Mouse (Mus musculus) forebrain, embryonic 14.5 days (tissue): ENCODE data around the gene Ralgapa2. TPM values are rescaled to one million over a fixed set of nuclear protein-coding genes. Genes with fewer than 3 reads are reported as not detected.
A peak's percentile ranks its signal among the peaks of the same experiment; 100 is the strongest.

Experiments
- ATAC-seq: fragments of 200-750 bp; cut with Nextera tagmentation; 2 replicates; pipeline ENCODE4 v1.8.0; 2017; ENCODE audit warnings: mild to moderate bottlenecking, moderate library complexity
- DNase-seq: peaks from one replicate; pipeline ENCODE4 v3.0.0-alpha.2; 2015; ENCODE audit warnings: low spot score
- H3K27ac ChIP-seq: fragments of 300-500 bp; sonication (generic); 2 replicates; pipeline ENCODE4 v1.5.1; 2014; ENCODE audit warnings: low read depth, mild to moderate bottlenecking, control low read depth, low read length, moderate library complexity
- H3K27me3 ChIP-seq: fragments of 300-500 bp; sonication (generic); replicated peaks from 2 replicates; pipeline ENCODE4 v1.6.1; 2014; ENCODE audit warnings: low read length, control low read depth, mixed read lengths; ENCODE audit not compliant: control insufficient read depth, insufficient read depth
- H3K36me3 ChIP-seq: fragments of 300-500 bp; sonication (generic); 2 replicates; pipeline ENCODE4 v1.6.1; 2014; ENCODE audit warnings: low read length, control low read depth; ENCODE audit not compliant: control insufficient read depth, insufficient read depth
- H3K4me1 ChIP-seq: fragments of 300-500 bp; sonication (generic); 2 replicates; pipeline ENCODE4 v1.6.1; 2014; ENCODE audit warnings: antibody characterized with exemption, low read length, control low read depth; ENCODE audit not compliant: control insufficient read depth, insufficient read depth
- H3K4me2 ChIP-seq: fragments of 300-500 bp; sonication (generic); 2 replicates; pipeline ENCODE4 v1.6.1; 2014; ENCODE audit warnings: mild to moderate bottlenecking, control low read depth, low read length
- H3K4me3 ChIP-seq: fragments of 300-500 bp; sonication (generic); 2 replicates; pipeline ENCODE4 v1.5.1; 2014; ENCODE audit warnings: low read depth, low read length, control low read depth
- H3K9ac ChIP-seq: fragments of 300-500 bp; sonication (generic); 2 replicates; pipeline ENCODE4 v1.6.1; 2014; ENCODE audit warnings: mild to moderate bottlenecking, low read length, control low read depth, moderate library complexity
- H3K9me3 ChIP-seq: fragments of 300-500 bp; sonication (generic); replicated peaks from 2 replicates; pipeline ENCODE4 v1.6.1; 2016; ENCODE audit warnings: low read length, control low read depth, mixed read lengths; ENCODE audit not compliant: control insufficient read depth
- WGBS: fragments of 180-500 bp; shearing (Covaris S2); extraction: QIAGEN DNeasy Blood & Tissue Kit; methylation state at CpG from one replicate; pipeline ENCODE4 v1.1.7; 2014; 5-methylcytosine and 5-hydroxymethylcytosine counted together
- polyA plus RNA-seq: library from polyadenylated mRNA; unstranded; fragments of >200 nt; fragmentation: Nextera tagmentation; extraction: Ambion mirVana; gene quantifications from 2 replicates; pipeline ENCODE4 v1.2.1, GENCODE M21; 2014

The Ralgapa2 gene
- polyA plus RNA-seq, 1 experiment from 2014 or later: 6.3 TPM

DNA sequence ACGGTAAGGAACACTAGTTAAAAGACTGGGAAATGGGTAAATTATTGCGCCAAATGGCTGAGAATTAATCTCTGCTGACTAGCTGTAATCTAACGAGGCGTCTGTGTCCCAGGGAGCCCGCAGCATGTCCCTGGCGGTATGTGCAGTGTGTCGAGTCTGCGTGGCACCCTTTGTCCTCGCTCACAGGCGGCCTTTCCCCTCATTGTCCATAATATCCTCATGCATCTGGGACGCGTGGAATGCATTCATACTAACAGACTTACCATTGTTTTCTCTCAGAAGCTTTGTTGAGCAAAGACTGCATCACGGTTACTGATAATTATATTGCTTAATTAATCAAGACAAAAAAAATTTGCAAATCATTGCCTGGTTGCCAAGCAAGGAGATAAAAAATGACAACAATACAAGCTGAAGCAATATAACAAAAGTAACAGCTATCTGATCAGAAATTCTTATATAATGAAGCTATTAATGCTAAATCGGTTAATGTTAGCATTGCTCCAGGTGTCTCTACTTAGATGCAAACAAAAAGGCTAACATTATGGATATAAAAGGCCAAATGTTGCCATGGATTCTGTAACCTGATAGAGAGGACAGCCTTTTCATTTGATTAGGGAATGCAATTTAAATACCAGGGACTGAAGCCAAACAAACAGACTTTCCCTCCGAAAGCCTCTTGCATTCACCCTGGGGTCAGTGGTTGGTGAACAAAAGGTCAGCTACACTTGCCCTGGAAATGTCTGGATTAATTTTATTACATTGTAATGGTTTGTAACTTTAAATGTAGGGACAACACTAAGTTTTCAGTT lies 187.0 kb downstream of the Ralgapa2 start:
- no peaks in the 10 kb centered on the region for H3K9me3 ChIP-seq
- H3K27me3 ChIP-seq: no peaks in the 10 kb centered on the region
- DNase-seq: peak; percentile 86
- H3K9ac ChIP-seq: peak overlapping the region; percentile 9; the same call in 1 of the 2 replicates
- peak overlapping the region; percentile 35; the same call in 1 of the 2 replicates for H3K4me2 ChIP-seq
- no peaks in the 10 kb centered on the region for H3K36me3 ChIP-seq
- H3K4me3 ChIP-seq: no peak overlapping the region
- peak; percentile 93 for ATAC-seq
- H3K4me1 ChIP-seq: peaks cover 41% of the 10 kb centered on the region
- peak overlapping the region; percentile 83 for H3K27ac ChIP-seq
- WGBS: 2% methylated on average over 15 of the region's 15 CpGs

DNA sequence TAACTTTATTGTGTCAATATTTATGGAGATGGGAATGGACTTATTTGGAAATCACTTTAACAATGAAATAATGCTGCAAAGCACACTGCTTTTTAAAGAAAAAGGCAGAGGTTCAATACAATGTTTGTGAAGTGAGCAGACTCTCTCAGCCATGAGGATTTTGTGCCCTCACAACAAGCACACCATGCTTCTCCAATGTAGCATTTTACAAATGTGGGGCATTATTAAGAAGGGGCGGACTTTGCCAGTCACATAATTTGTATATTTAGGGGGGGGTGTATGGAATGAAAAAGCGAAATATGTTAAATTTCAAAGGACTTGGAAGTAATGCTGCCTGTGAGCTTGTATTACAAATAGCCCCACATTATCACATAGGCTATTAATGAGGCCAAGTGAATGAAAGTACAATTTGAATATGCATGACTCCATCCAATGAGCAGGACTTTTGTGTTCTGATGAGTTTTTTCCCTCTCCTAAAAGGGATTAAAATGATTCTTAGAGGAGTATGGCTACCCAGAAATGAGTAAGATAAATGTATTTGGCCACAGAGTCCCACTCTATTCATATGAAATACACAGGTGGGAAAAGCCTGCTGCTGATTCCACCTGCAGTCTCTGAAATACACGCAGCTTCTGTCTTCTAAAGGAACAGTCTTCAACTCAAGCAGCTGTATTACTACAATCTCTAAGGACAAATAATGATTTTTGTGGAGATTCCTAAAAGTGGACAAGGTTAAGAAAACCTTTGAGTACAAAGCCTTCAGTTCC lies 187.8 kb downstream of the Ralgapa2 start:
- Histone ChIP-seq H3K36me3 (no peaks in the 10 kb centered on the region), H3K4me2 (peak overlapping the region; percentile 35; the same call in 1 of the 2 replicates), H3K27ac (peak overlapping the region; percentile 83), H3K9me3 (no peaks in the 10 kb centered on the region), H3K27me3 (no peaks in the 10 kb centered on the region), H3K4me1 (peaks cover 33% of the 10 kb centered on the region), H3K4me3 (no peak overlapping the region), H3K9ac (peak overlapping the region; percentile 9; the same call in 1 of the 2 replicates)
- peak; percentile 83 for ATAC-seq
- WGBS: 13% methylated on average over 3 of the region's 3 CpGs
- peak; percentile 83 for DNase-seq

DNA sequence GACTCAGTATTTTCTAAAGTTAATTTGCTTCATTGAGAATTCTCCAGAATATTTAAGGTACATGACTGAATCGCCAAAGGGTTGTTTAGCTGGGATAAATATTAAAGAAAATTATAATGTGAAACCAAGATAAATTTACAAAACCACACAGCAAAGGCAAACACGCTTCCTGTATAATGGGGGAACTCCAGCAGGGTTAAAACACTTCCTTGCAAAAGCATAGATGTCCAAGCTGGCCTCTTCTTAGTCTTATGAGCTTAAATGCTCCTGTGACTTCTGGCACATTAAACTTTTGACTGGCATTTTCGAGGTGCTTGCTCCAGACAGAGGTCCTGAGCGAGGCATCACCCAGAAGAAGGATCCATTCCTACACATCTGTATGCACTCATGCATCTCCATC lies 188.6 kb downstream of the Ralgapa2 start:
- DNase-seq: no peak
- no peak for ATAC-seq
- Histone ChIP-seq H3K27me3 (no peaks in the 10 kb centered on the region), H3K9ac (no peak overlapping the region), H3K36me3 (no peaks in the 10 kb centered on the region), H3K4me2 (no peak overlapping the region), H3K27ac (peak overlapping the region; percentile 65), H3K9me3 (no peaks in the 10 kb centered on the region), H3K4me3 (no peak overlapping the region), H3K4me1 (peaks cover 30% of the 10 kb centered on the region)
- 75% methylated on average over 4 of the region's 4 CpGs for WGBS

DNA sequence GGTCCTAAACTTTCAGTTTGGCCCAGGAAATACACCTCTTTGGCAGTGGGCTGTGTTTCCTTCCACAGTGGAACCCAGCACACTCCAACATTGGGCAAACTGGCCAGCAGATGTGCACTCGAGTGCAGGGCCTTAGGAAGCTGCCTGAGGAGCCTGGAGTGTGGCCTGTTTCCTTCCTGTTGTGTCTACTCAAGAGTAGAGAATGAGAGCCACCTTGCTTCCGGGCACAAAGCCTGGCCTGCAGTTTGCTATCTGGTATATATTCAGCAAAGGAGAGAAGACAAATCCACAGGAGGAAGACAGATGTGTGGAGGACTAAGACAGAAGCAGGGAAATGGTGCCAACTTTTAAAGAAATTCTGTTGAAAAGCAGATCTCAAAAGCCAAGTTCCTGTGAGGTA lies 189.4 kb downstream of the Ralgapa2 start:
- Histone ChIP-seq H3K9me3 (no peaks in the 10 kb centered on the region), H3K4me3 (no peak overlapping the region), H3K36me3 (no peaks in the 10 kb centered on the region), H3K9ac (no peak overlapping the region), H3K4me2 (no peak overlapping the region), H3K4me1 (peaks cover 30% of the 10 kb centered on the region), H3K27me3 (no peaks in the 10 kb centered on the region), H3K27ac (no peak overlapping the region)
- WGBS: 49% methylated on average over 2 of the region's 2 CpGs
- DNase-seq (no peak), ATAC-seq (no peak)

DNA sequence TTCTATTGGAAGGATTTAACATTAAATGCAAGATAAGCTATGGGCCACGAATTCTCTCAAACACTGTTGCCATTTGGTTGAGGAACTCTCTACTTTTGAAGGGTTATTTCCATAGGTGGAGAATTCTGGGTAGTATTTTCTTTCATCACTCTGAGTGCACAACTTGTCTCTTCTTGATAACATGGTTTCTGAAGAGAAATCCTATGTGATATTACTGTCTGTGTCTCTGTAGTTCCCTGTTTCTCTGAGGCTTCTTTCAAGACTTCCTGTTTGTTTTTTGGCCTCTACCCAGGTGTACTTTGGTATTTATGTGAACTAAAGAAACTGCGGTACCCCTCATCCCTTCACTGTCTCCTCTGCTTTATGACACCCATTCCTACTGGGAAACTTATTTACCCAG lies 190.1 kb downstream of the Ralgapa2 start:
- no peak overlapping the region for H3K9ac ChIP-seq
- ATAC-seq: no peak
- H3K27ac ChIP-seq: no peak overlapping the region
- WGBS: 95% methylated on average over 2 of the region's 2 CpGs
- H3K36me3 ChIP-seq: no peaks in the 10 kb centered on the region
- H3K4me3 ChIP-seq: no peak overlapping the region
- no peaks in the 10 kb centered on the region for H3K9me3 ChIP-seq
- no peak for DNase-seq
- H3K27me3 ChIP-seq: no peaks in the 10 kb centered on the region
- H3K4me2 ChIP-seq: no peak overlapping the region
- H3K4me1 ChIP-seq: peaks cover 30% of the 10 kb centered on the region

DNA sequence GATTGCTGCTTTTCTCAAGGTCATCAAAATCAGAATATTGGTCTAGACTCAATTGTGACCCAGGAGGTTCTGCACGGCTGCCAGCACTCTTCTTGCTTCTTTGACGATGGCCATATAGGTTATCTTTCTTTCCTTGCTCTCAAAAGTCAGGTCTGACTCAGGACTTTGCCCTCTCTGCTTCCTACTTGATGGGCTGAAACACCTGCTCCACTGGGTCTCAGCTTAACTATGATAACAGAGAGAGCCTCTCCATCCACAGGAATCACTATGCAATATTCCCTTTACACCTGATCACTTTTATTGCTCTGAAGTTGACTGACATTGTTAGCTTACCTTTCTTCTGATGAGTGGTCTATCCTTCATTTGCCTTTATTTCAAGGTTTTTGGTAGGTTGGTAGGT lies 191.5 kb downstream of the Ralgapa2 start:
- no peaks in the 10 kb centered on the region for H3K36me3 ChIP-seq
- H3K27ac ChIP-seq: no peak overlapping the region
- no peaks in the 10 kb centered on the region for H3K27me3 ChIP-seq
- DNase-seq: no peak
- WGBS: 94% methylated on average over 2 of the region's 2 CpGs
- H3K4me1 ChIP-seq: peaks cover 23% of the 10 kb centered on the region
- no peaks in the 10 kb centered on the region for H3K9me3 ChIP-seq
- ATAC-seq: no peak
- no peak overlapping the region for H3K4me3 ChIP-seq
- H3K9ac ChIP-seq: no peak overlapping the region
- no peak overlapping the region for H3K4me2 ChIP-seq

DNA sequence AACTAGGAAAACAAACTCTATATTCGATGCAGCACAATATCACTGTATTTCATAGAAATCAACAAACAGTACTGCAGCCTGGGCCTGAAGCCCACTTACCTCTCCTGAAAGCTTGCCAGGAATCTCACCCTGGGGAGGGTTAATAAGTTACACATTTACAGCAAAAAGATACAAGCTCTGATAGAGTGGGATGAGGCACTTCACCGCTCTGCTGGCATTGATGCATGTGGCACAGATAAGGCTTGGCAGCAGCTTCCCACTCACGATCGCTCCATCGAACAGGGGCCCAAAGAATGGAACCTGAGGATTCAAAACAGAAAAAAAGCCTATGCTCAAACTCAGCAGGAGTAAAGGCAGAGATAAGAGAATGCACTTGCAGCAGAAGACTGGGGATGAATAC lies 197.4 kb downstream of the Ralgapa2 start:
- H3K36me3 ChIP-seq: no peaks in the 10 kb centered on the region
- ATAC-seq (no peak), DNase-seq (no peak)
- H3K4me2 ChIP-seq: no peak overlapping the region
- H3K4me3 ChIP-seq: no peak overlapping the region
- no peak overlapping the region for H3K9ac ChIP-seq
- H3K4me1 ChIP-seq: peaks cover 7% of the 10 kb centered on the region
- no peak overlapping the region for H3K27ac ChIP-seq
- H3K9me3 ChIP-seq: no peaks in the 10 kb centered on the region
- no peaks in the 10 kb centered on the region for H3K27me3 ChIP-seq
- 71% methylated on average over 5 of the region's 5 CpGs for WGBS

DNA sequence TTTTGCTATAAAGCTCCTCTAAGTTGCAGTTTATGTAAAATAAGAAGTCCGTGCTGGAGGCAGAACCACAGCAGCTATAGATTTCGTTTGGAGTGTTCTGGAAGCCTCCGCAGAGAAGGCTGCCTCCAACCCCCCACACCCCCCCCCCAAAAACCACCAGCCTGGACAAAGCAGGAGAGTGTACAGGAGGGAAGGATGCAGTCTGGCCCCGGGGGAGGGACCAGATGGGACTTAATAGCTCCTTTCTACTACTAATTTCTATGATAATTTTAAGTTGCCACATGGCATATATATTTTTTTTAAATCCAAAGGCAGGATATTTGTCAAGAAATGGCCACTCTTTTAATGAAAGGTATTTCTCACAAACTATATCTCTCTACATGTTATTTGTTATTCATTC lies 198.3 kb downstream of the Ralgapa2 start:
- DNase-seq (no peak), ATAC-seq (no peak)
- no peak overlapping the region for H3K9ac ChIP-seq
- H3K4me1 ChIP-seq: peaks cover 7% of the 10 kb centered on the region
- H3K4me2 ChIP-seq: no peak overlapping the region
- no peaks in the 10 kb centered on the region for H3K36me3 ChIP-seq
- no peaks in the 10 kb centered on the region for H3K27me3 ChIP-seq
- WGBS: 73% methylated on average over 4 of the region's 4 CpGs
- no peak overlapping the region for H3K4me3 ChIP-seq
- H3K27ac ChIP-seq: no peak overlapping the region
- no peaks in the 10 kb centered on the region for H3K9me3 ChIP-seq

DNA sequence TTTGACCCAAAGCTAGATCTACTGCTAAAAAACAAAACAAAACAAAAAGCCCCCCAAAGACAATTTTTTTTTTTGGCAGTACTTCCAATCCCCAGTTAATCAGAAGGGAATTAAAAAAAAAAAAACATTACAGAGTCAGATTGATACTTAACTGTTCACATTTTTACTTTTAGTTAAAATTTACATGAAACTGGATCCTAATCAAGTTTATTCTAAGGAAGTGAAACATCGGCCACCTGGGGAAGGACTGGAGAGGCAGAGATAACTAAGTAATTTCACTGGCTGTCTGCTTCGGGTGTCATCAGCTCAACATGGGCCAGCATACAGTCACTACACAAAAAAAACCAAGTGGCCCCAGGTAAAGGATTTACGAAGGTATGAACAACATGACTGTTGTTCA lies 201.4 kb downstream of the Ralgapa2 start:
- no peak for DNase-seq
- 90% methylated on average over 3 of the region's 3 CpGs for WGBS
- H3K27ac ChIP-seq: 0 out of 2 replicates have a peak overlapping the region, but pooled peaks have one; percentile 40

More for the DNA sequence above, 201.4 kb downstream of the Ralgapa2 start:
- H3K36me3 ChIP-seq: no peaks in the 10 kb centered on the region
- no peak overlapping the region for H3K9ac ChIP-seq
- no peak for ATAC-seq
- no peaks in the 10 kb centered on the region for H3K9me3 ChIP-seq
- peaks cover 7% of the 10 kb centered on the region for H3K4me1 ChIP-seq
- H3K4me3 ChIP-seq: no peak overlapping the region
- no peak overlapping the region for H3K4me2 ChIP-seq
- no peaks in the 10 kb centered on the region for H3K27me3 ChIP-seq
